Mouse (Mus musculus): ENCODE data around the gene Prl2b1. TPM values are rescaled to one million over a fixed set of nuclear protein-coding genes. Genes with fewer than 3 reads are reported as not detected.

The Prl2b1 gene
- not detected in 2 replicates for polyA plus RNA-seq (2012; rRNA removed)

DNA sequence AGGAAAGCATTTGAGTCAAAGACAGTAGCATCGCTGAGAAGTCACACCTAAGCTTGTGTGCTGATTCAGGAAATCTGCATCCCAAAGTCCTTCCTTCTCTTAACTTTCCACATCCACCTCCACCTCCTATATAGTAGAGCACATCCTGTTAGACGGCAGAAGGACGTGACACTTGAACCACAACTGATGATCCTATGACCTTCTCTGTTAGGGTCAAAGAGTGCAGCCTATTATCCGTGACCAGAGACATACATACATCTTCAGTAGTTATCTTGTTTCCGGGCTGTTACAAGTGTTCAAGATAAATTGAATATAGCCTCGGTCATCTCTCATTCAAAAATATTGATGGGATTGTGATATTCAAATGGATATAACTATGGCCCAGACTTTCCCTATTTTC is at the start of gene Prl2b1:
Gene Prl2b1 (minus strand): TSS at position 101 of the 400 bp plus-strand sequence.
- WGBS, result 79% methylated on average over 6 of the region's 6 CpGs

DNA sequence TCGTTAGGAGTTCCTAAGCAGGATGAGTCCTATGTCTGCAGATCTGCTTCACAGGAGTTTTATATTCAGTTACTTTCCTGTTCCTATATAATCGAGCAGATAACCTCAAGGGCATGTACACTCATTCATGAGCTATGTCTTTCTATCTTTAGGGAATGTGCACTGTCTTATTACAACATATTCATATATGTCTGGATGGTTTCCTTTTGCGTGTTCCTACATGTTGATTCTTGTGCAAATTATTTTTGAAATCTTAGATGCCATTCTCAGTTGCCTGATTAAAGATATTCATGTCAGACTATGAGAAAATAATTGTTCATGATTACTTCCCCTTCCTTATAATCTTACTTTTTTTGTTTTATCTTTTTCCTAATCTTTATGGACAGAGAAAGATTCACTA is 47.9 kb upstream of the Prl2b1 start, which contains the start of gene Prl8a6:
Gene Prl8a6 (minus strand): TSS at position 101 of the 400 bp plus-strand sequence.
- Histone ChIP-seq H3K4me1 (ENCODE audit: control insufficient read depth, insufficient read depth, insufficient read length, low read length) (no peaks in the 10 kb centered on the region), H3K36me3 (ENCODE audit: control insufficient read depth, insufficient read depth, low read length) (no peaks in the 10 kb centered on the region), H3K4me3 (ENCODE audit: low read depth, low read length) (no peak within 1 kb of the TSS), H3K27me3 (ENCODE audit: control insufficient read depth, insufficient read depth, low read length) (no peaks in the 10 kb centered on the region), H3K27ac (ENCODE audit: insufficient read depth, low read depth, low read length) (no peak within 1 kb of the TSS)
- WGBS, result 81% methylated on average over 3 of the region's 3 CpGs
- TF ChIP-seq POLR2A (IDR thresholded peaks at IDR 0.05; ENCODE audit: low read depth, low read length), result no peak
- no peak for TF ChIP-seq CTCF (IDR thresholded peaks at IDR 0.05; ENCODE audit: extremely low read depth, insufficient read length, insufficient replicate concordance, low read depth, low read length)

More for the DNA sequence above, at the start of gene Prl2b1:
- no peaks in the 10 kb centered on the region for H3K4me1 ChIP-seq (ENCODE audit: control insufficient read depth, insufficient read depth, insufficient read length, low read length)
- TF ChIP-seq POLR2A (IDR thresholded peaks at IDR 0.05; ENCODE audit: low read depth, low read length), result no peak
- no peak for TF ChIP-seq CTCF (IDR thresholded peaks at IDR 0.05; ENCODE audit: extremely low read depth, insufficient read length, insufficient replicate concordance, low read depth, low read length)
- no peak within 1 kb of the TSS for H3K4me3 ChIP-seq (ENCODE audit: low read depth, low read length)
- no peaks in the 10 kb centered on the region for H3K36me3 ChIP-seq (ENCODE audit: control insufficient read depth, insufficient read depth, low read length)
- H3K27ac ChIP-seq (ENCODE audit: insufficient read depth, low read depth, low read length), result no peak within 1 kb of the TSS
- H3K27me3 ChIP-seq (ENCODE audit: control insufficient read depth, insufficient read depth, low read length), result no peaks in the 10 kb centered on the region

DNA sequence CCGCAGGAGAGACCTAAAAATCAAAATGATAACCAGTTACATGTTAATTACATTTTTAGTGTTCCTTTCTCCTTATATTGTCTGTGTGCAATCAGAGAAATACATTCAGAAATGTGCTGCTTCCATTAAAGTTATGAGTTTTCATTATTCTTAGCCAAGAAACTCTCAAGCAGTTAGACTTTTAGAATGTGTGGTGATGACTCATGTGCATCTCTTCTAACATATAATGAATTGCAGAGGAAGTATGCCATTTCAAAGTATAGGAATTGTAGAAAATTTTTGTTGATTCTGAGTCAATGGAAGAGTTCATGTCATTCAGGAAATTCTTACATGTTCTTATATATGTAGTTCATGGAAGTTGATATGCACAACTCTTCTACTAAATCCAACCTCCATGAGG is 42.5 kb upstream of the Prl2b1 start:
- Histone ChIP-seq H3K4me3 (ENCODE audit: low read depth, low read length) (no peak overlapping the region), H3K4me1 (ENCODE audit: control insufficient read depth, insufficient read depth, insufficient read length, low read length) (no peaks in the 10 kb centered on the region), H3K36me3 (ENCODE audit: control insufficient read depth, insufficient read depth, low read length) (no peaks in the 10 kb centered on the region), H3K27me3 (ENCODE audit: control insufficient read depth, insufficient read depth, low read length) (no peaks in the 10 kb centered on the region), H3K27ac (ENCODE audit: insufficient read depth, low read depth, low read length) (no peak overlapping the region)
- WGBS, result 75% methylated on average over 1 of the region's 1 CpGs
- TF ChIP-seq CTCF (IDR thresholded peaks at IDR 0.05; ENCODE audit: extremely low read depth, insufficient read length, insufficient replicate concordance, low read depth, low read length) (no peak), POLR2A (IDR thresholded peaks at IDR 0.05; ENCODE audit: low read depth, low read length) (no peak)

DNA sequence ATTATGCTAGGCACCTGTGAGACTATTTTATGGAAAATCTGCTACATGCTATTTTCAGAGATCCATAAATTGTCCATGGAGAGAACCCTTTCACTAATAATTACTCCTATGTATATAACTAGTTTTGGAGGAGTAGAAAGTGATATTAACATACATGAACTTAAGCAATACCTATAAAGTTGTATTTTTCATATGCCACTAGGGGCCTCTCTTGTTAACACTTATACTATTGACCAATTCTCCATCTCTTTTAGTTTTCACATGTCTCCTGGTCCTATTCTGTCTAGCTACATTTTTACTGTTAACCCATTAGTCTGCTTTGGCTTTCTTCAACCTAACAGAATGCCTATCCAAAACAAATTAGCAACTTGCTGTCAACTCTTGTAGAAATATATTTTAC is 23.0 kb upstream of the Prl2b1 start:
- H3K36me3 ChIP-seq (ENCODE audit: control insufficient read depth, insufficient read depth, low read length), result no peaks in the 10 kb centered on the region
- no peaks in the 10 kb centered on the region for H3K4me1 ChIP-seq (ENCODE audit: control insufficient read depth, insufficient read depth, insufficient read length, low read length)
- H3K27ac ChIP-seq (ENCODE audit: insufficient read depth, low read depth, low read length), result no peak overlapping the region
- no peaks in the 10 kb centered on the region for H3K27me3 ChIP-seq (ENCODE audit: control insufficient read depth, insufficient read depth, low read length)
- TF ChIP-seq POLR2A (IDR thresholded peaks at IDR 0.05; ENCODE audit: low read depth, low read length) (no peak), CTCF (IDR thresholded peaks at IDR 0.05; ENCODE audit: extremely low read depth, insufficient read length, insufficient replicate concordance, low read depth, low read length) (no peak)
- no peak overlapping the region for H3K4me3 ChIP-seq (ENCODE audit: low read depth, low read length)

DNA sequence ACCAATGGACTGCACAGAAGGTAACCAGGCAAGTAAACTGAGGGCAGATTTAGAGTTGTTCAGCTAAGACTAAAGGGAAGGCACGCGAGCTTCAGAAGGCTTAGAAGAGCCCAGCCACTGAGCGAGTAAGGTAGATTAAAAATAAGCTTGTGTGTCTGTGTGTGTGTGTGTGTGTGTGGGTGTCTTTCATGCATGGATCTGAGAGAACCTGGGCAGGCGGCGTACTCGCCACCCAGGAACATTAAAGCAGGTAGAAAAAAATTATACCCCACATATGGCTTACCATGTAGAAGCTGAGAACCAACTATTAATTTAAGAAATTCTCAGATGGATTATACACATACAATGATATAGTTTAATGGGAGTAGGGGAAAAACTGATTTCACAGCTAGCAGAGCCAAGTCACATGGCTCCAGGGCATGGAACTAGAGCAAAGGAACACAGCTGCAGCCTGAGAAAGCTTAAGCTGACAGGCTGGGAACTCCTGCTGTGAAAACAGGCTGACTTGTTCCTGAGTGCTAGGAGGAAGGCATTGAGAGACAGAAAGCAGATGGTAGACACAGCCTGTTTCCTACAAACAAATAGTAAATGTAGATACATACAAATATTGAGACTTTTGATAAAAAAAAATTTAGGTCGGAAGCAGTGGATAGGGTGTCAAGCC is 8.5 kb upstream of the Prl2b1 start:
- Histone ChIP-seq H3K27ac (ENCODE audit: insufficient read depth, low read depth, low read length) (no peak overlapping the region), H3K27me3 (ENCODE audit: control insufficient read depth, insufficient read depth, low read length) (no peaks in the 10 kb centered on the region), H3K4me3 (ENCODE audit: low read depth, low read length) (no peak overlapping the region), H3K4me1 (ENCODE audit: control insufficient read depth, insufficient read depth, insufficient read length, low read length) (no peaks in the 10 kb centered on the region), H3K36me3 (ENCODE audit: control insufficient read depth, insufficient read depth, low read length) (no peaks in the 10 kb centered on the region)
- WGBS, result 90% methylated on average over 7 of the region's 7 CpGs
- no peak for TF ChIP-seq POLR2A (IDR thresholded peaks at IDR 0.05; ENCODE audit: low read depth, low read length)
- no peak for TF ChIP-seq CTCF (IDR thresholded peaks at IDR 0.05; ENCODE audit: extremely low read depth, insufficient read length, insufficient replicate concordance, low read depth, low read length)

DNA sequence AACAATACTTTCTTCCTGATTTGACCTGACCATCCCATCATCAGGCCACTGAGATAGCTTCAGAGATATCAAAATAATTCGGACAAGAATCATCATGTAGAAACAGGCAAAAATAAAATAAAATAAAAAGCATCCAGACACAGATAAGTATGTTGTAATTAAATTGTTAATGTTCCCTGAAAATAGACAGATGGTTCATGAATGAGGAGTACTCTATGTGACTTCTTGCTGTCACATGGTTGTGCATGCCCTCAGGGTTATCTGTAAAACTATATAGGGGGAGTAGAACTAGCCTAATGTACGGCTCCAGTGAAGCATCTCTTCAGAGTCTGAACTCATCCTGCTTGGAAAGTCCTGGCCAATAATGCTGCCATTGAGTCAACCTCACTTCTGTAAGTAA is 45.3 kb downstream of the Prl2b1 start, which contains the start of gene Prl8a2:
Gene Prl8a2 (plus strand): TSS at position 301 of the 400 bp plus-strand sequence.
- TF ChIP-seq CTCF (IDR thresholded peaks at IDR 0.05; ENCODE audit: extremely low read depth, insufficient read length, insufficient replicate concordance, low read depth, low read length), result no peak
- TF ChIP-seq POLR2A (IDR thresholded peaks at IDR 0.05; ENCODE audit: low read depth, low read length), result no peak
- Histone ChIP-seq H3K36me3 (ENCODE audit: control insufficient read depth, insufficient read depth, low read length) (no peaks in the 10 kb centered on the region), H3K4me3 (ENCODE audit: low read depth, low read length) (no peak within 1 kb of the TSS), H3K4me1 (ENCODE audit: control insufficient read depth, insufficient read depth, insufficient read length, low read length) (no peaks in the 10 kb centered on the region), H3K27me3 (ENCODE audit: control insufficient read depth, insufficient read depth, low read length) (no peaks in the 10 kb centered on the region), H3K27ac (ENCODE audit: insufficient read depth, low read depth, low read length) (no peak within 1 kb of the TSS)
- 69% methylated on average over 2 of the region's 2 CpGs for WGBS

DNA sequence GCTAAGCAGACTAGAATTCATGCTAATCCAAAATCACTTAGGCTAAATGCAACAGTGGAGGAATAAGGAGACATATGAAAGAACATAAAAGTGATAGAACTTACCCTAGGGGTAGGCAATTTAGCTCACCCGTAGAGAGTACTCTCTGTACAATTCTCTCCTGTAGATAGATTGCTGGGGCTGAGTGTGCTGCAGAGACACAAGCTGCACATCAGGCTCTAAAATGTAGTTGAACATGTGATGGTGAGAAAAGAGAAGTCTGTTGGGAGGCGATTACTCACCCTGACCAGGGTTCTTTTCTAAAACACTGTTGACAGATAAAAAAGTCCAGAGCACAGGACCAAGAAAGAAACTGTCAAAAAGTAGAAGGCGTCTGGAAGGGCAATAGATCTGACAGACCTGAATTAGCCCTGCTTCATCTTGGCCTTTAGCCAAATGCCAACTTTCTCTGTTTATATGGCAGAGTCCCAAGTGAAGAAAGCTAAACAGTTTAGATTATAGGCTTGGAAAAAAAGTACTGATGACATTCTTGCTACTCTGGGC is 47.8 kb downstream of the Prl2b1 start:
- 50% methylated on average over 3 of the region's 3 CpGs for WGBS
- H3K27ac ChIP-seq (ENCODE audit: insufficient read depth, low read depth, low read length), result no peak overlapping the region
- no peak for TF ChIP-seq POLR2A (IDR thresholded peaks at IDR 0.05; ENCODE audit: low read depth, low read length)
- no peak for TF ChIP-seq CTCF (IDR thresholded peaks at IDR 0.05; ENCODE audit: extremely low read depth, insufficient read length, insufficient replicate concordance, low read depth, low read length)

More for the DNA sequence above, 47.8 kb downstream of the Prl2b1 start:
- H3K36me3 ChIP-seq (ENCODE audit: control insufficient read depth, insufficient read depth, low read length), result no peaks in the 10 kb centered on the region
- H3K27me3 ChIP-seq (ENCODE audit: control insufficient read depth, insufficient read depth, low read length), result no peaks in the 10 kb centered on the region
- no peaks in the 10 kb centered on the region for H3K4me1 ChIP-seq (ENCODE audit: control insufficient read depth, insufficient read depth, insufficient read length, low read length)
- H3K4me3 ChIP-seq (ENCODE audit: low read depth, low read length), result no peak overlapping the region
